Mouse (Mus musculus) bone marrow macrophage, adult 2 months (primary cell): ENCODE data around the gene Rai14. TPM values are rescaled to one million over a fixed set of nuclear protein-coding genes. Genes with fewer than 3 reads are reported as not detected.

Source experiments
- H3K27ac ChIP-seq: 2 replicates; pipeline ENCODE4 v1.5.1; 2012; ENCODE audit warnings: low read depth, low read length; ENCODE audit not compliant: insufficient read depth
- H3K4me1 ChIP-seq: 2 replicates; pipeline ENCODE4 v1.6.1; 2012; ENCODE audit warnings: low read length; ENCODE audit not compliant: control insufficient read depth, insufficient read depth
- H3K4me3 ChIP-seq: 2 replicates; pipeline ENCODE4 v1.5.1; 2012; ENCODE audit warnings: mild to moderate bottlenecking, low read length, moderate library complexity; ENCODE audit not compliant: insufficient read depth
- CTCF ChIP-seq: IDR thresholded peaks from 2 replicates; pipeline ENCODE4 v1.5.1; 2012; ENCODE audit warnings: low read depth, mild to moderate bottlenecking, low read length, moderate library complexity
- POLR2A ChIP-seq: IDR thresholded peaks from 2 replicates; pipeline ENCODE4 v1.6.1; 2012; ENCODE audit warnings: mild to moderate bottlenecking, low read depth, low read length, borderline replicate concordance
- polyA plus RNA-seq: library from polyadenylated mRNA; stranded (reverse); fragments of >200 nt; gene quantifications from 2 replicates; pipeline ENCODE4 v1.2.4, GENCODE M21; 2012; ENCODE audit not compliant: missing spikeins, insufficient read depth, insufficient read length

Rai14 gene
- 4.4 and 6.2 TPM in 2 replicates for polyA plus RNA-seq

- H3K4me3 ChIP-seq, result peak within 1 kb of the TSS; percentile 74
- no peak within 1 kb of the TSS for H3K27ac ChIP-seq
- no peak for TF ChIP-seq POLR2A
- TF ChIP-seq CTCF, result no peak
- peaks cover 8% of the 10 kb centered on the region; the same call in 1 of the 2 replicates for H3K4me1 ChIP-seq
These were observed at the start of gene Rai14 for GRCm38 (mm10) chr15:10714409-10715138. TSS of gene Rai14 (minus strand) at chr15:10714624.

- peaks cover 3% of the 10 kb centered on the region; the same call in 1 of the 2 replicates for H3K4me1 ChIP-seq
- TF ChIP-seq POLR2A, result no peak
- TF ChIP-seq CTCF, result no peak
These were observed 47.0 kb upstream of the Rai14 start for GRCm38 (mm10) chr15:10761441-10761840.

DNA sequence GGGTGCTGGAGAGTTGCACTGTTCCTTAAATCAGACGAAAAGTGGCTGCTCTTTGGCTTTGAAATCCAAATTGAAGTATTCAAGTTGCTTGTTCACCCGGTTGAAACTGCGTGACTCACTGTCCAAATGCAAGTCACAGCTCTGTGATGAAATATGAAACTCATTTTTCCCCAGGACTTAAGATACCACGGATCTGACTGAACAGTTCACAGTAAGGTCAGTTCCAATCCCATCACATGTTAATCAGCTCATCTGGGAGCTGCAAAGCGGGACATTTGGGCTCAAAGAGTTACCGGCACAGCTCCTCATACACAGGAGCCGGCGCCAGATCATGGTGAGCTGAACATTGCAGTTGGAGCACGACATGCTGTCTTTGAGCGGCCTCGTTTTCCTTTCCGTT lies 45.6 kb upstream of the Rai14 start:
- Histone ChIP-seq H3K4me3 (no peak overlapping the region), H3K4me1 (peaks cover 3% of the 10 kb centered on the region; the same call in 1 of the 2 replicates), H3K27ac (no peak overlapping the region)
- no peak for TF ChIP-seq POLR2A
- TF ChIP-seq CTCF, result no peak

More at GRCm38 (mm10) chr15:10761441-10761840, 47.0 kb upstream of the Rai14 start:
- Histone ChIP-seq H3K4me3 (no peak overlapping the region), H3K27ac (no peak overlapping the region)

GRCm38 (mm10) chr15:10759440-10759839 lies 45.0 kb upstream of the Rai14 start:
- H3K4me1 ChIP-seq, result peaks cover 3% of the 10 kb centered on the region; the same call in 1 of the 2 replicates
- no peak overlapping the region for H3K4me3 ChIP-seq
- no peak overlapping the region for H3K27ac ChIP-seq
- TF ChIP-seq CTCF, result no peak
- TF ChIP-seq POLR2A, result no peak

DNA sequence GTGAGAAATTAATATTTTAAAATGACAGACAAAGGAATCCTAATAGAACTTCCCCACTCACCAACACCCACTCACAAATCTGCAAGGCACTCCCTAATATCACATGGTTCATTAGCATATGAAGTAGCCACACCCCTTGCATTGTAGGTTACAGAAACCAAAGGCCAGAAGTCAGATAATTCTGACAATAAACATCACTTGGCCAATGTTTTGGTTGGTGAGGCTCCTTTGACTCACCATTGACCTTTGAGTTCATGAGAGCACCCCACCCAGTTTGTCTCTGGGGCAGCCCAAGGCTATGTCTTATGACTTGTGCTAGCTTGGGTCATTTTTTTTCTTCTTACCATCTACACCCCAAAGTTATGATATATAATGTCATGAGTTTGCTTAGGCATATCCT lies 44.4 kb upstream of the Rai14 start:
- Histone ChIP-seq H3K27ac (no peak overlapping the region), H3K4me1 (peaks cover 3% of the 10 kb centered on the region; the same call in 1 of the 2 replicates), H3K4me3 (no peak overlapping the region)
- no peak for TF ChIP-seq POLR2A

DNA sequence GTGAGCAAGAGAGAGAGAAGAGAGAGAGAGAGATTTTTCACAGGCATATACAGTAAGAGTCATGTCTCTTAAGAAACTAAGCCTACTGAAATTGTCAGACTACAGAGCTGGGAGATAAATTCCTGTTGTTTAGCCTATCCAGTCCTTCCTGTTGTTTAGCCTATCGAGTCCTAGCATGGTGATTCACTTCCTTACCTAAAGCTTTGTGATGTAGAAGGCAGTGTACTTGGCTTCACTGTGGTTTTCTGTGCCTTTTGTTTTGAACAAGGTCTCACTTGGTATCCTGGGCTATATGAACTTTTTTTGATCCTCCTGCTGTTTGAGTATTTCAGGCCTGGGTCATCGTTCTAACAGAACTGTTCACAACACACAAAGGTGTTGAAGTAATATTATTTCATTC lies 36.7 kb upstream of the Rai14 start:
- Histone ChIP-seq H3K4me1 (peaks cover 22% of the 10 kb centered on the region), H3K27ac (no peak overlapping the region)
- no peak for TF ChIP-seq CTCF
- TF ChIP-seq POLR2A, result no peak

GRCm38 (mm10) chr15:10750339-10750738 lies 35.9 kb upstream of the Rai14 start:
- no peak overlapping the region for H3K27ac ChIP-seq
- no peak overlapping the region for H3K4me3 ChIP-seq
- TF ChIP-seq POLR2A, result no peak
- TF ChIP-seq CTCF, result no peak
- peaks cover 24% of the 10 kb centered on the region for H3K4me1 ChIP-seq

More for the DNA sequence above, 36.7 kb upstream of the Rai14 start:
- H3K4me3 ChIP-seq, result no peak overlapping the region

GRCm38 (mm10) chr15:10749678-10750077 lies 35.3 kb upstream of the Rai14 start:
- no peak for TF ChIP-seq POLR2A
- TF ChIP-seq CTCF, result no peak
- Histone ChIP-seq H3K4me3 (no peak overlapping the region), H3K27ac (no peak overlapping the region), H3K4me1 (peaks cover 24% of the 10 kb centered on the region)

GRCm38 (mm10) chr15:10747638-10748037 lies 33.2 kb upstream of the Rai14 start:
- Histone ChIP-seq H3K4me3 (no peak overlapping the region), H3K27ac (peak overlapping the region; percentile 46), H3K4me1 (peaks cover 24% of the 10 kb centered on the region)
- TF ChIP-seq CTCF (no peak), POLR2A (no peak)

- Histone ChIP-seq H3K27ac (peak overlapping the region; percentile 46), H3K4me1 (peaks cover 24% of the 10 kb centered on the region), H3K4me3 (no peak overlapping the region)
- no peak for TF ChIP-seq CTCF
- no peak for TF ChIP-seq POLR2A
These were observed 32.8 kb upstream of the Rai14 start for GRCm38 (mm10) chr15:10747226-10747625.
